Mouse (Mus musculus) neural tube, embryonic 10.5 days (tissue): ENCODE data around the gene Cog1.
A peak's percentile ranks its signal among the peaks of the same experiment; 100 is the strongest.
"Not testable (repeated sequence)": the region's sequence is repeated elsewhere in the genome, so short reads cannot be mapped to it uniquely, and the experiment has no call there.

Experiments used
- DNase-seq: peaks from one replicate; pipeline ENCODE4 v3.0.0-alpha.2; 2017; ENCODE audit warnings: low spot score; ENCODE audit errors: extremely low spot score

The Cog1 gene

DNA sequence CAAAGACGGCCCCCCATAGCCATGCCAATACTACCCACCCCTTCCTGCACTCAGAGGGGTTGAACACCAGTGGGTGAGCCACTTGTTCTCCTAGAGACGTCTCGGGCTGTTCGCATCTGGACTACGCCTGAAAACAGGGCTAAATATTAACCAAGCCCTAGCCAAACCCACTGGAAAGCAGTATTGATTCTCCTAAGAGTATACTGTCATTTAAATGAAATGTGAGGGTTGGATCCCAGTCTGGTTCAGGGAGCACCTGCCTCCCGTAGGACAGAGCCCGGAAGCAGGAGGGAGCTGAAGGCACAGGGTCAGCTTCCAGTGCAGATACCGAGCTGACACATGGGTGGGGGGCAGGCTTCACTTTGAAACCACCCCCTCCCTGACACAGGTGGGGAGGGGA lies 17.1 kb upstream of the Cog1 start:
- no peak for DNase-seq

DNA sequence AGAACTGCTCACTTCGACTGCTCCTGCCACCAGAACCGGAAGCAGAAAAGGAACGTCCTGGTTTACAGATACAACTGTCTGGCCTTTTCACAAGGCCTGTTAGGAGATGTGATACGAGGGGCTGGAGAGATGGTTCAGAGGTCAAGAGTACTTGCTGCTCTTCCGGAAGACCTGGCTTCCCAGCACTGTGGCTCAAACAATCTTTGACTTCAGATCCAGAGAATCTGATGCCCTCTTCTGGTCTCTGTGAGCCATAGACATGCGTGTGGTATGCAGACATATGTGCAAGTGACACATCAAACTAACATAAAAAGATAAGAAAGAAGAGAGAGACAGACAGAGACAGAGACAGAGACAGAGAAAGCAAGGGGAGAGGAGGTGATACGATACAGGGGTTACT lies 16.7 kb upstream of the Cog1 start:
- no peak for DNase-seq

DNA sequence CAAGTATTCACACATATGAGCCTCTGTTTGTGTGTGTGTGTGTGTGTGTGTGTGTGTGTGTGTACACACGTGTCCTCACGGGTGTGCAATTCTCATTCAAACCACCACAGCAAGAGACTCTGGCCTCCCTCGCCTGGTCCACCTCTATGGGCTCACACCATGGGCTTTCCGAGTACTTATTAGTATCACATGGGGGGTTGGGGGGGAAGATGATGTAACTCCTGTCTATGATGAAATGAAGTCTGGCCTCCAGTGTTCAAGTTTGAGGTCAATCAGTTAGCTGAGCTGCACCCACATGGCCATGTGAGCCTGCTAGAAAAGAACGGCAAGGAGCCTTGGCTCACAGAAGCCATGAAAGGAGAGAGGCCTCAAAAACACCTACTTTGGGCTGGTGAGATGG lies 15.6 kb upstream of the Cog1 start:
- no peak for DNase-seq

DNA sequence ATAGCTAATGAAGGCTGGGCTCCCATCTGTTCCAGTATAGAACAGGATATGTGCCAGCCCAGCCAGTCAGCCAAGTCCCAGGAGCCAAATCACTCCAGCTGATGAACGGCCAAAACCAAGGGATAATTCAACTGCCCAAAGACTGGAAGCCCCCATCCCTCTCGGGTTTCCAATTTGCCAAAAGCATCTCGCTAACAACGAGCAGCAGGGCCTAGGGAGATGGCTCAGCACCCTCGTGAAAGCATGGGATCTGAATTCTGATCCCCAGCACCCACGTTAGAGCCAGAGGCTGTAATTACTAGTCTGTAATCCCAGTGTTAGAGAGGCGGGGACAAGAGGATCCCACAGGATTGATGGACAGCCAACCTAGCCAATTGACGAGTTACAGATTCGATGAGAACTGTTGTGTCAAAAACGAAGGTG lies 14.3 kb upstream of the Cog1 start:
- DNase-seq = no peak

DNA sequence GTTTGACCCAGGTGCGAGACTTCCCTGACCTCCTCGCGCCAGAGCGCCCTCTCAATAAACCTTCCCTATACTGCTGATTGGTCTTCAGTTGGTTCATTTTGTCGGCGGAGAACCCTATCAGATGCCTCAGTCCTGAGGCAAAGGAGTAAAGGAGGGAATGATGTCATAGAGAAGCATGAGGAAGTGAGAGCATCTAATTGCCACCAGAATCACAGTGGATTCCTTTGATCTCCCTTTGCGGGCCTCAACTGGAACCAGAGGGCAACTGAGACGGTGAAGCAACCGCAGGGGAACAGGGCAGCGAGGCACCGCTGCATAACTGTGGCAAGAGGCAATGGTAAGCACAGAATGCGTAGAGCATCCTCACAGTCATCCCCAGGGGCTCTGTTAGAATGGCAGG lies 10.3 kb upstream of the Cog1 start:
- no peak for DNase-seq

DNA sequence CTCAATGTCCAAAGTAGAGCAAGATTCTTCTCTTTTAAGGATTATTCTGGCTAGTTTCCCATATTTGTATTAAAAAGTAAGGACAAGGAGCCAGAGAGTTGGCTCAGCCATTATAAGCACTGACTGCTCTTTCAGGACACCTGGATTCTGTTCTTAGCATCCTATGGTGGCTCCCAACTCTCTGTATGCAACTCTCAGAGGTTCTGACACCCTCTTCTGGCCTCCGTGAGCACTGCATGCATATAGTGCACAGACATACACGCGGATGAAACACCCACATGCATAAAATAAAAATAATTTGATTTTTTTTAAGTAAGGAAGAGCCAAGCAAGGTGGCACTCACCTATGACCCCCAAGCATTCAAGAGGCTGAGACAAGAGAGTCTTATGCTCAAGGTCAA lies 3.8 kb upstream of the Cog1 start:
- DNase-seq = no peak

DNA sequence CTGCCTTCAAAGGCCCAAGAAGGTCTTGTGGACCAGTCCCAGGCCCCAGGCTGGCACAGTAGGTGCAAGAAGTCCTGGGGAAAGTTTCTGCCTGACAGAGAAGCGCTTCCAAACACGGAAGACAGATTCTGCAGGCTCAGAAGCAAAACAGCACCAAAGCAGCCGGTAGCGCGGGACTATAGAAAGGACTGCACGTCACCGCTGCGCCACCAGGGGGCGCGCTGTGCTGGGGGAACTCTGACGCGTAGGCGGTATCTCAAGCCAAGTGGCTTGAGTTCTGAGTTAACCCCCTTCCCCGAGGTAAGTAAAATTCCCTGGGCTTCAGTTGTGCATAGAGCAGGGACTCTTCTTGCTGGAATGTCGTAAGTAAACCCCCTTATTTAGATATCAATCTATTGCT lies 817 bp upstream of the Cog1 start:
- peak; percentile 87 for DNase-seq

DNA sequence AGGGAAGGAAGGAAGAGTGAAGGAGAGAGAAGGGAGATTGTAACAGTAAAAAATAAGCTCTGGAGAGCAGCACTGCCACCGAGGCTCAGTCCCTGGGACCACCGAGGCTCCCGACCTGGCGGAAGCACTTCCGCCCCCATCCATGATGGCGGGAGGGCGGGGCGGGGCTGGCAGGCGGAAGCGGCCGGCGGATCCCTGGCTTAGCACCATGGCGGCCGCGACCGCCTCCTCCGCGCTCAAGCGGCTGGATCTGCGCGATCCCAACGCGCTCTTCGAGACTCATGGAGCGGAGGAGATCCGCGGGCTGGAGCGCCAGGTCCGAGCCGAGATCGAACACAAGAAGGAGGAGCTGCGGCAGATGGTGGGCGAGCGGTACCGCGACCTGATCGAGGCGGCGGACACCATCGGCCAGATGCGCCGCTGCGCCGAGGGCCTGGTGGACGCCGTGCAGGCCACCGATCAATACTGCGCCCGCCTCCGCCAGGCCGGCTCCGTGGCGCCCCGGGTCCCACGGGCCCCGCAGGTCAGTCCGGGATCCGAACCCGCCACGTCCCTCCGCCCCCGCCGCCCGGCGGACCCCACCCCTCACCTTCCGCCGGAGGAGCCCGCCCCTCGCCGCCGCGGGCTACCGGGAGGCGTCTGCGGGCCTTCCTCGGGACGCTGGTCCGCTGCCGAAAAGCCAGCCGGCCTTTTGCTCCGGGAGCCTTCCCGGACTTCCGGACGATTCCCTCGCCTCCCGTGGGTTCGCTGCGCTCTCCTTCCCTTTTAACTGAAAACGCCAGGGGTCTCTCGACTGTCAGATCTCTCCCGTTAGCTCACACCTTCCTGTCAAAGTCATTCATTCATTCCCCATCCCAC lies 613 bp downstream of the Cog1 start, which contains the start of gene Slc39a11:
Slc39a11 (minus strand) TSS at position 727 of the 858 bp plus-strand sequence.
- DNase-seq = peak; percentile 86

DNA sequence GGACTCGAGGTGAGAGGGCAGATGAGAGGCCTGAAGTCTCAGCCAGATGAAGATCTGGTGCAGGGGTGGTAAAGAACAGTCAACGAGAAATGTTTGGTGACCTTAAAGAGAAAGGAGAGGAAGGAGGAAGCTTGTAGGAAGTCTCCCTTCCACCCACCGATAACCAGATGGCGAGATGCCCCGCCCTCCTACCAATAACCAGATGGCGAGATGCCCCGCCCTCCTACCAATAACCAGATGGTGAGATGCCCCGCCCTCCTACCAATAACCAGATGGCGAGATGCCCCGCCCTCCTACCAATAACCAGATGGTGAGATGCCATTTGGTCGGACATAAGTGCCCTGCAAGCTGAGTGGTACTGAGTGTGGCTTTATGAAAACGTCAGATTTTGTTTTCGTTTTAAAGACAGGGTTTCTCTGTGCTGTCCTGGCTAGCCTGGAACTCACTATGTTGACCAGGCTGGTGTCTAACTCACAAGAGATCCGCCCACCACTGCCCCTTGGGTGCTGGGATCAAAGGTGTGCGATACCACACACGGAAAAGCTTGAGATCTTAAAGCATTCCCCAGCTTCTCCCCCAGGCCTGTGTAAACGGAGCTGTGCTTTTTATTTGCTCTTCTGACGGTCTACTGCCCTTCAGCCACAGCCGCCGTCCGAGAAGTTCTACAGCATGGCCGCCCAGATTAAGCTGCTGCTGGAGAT lies 2.4 kb downstream of the Cog1 start:
- no peak for DNase-seq

DNA sequence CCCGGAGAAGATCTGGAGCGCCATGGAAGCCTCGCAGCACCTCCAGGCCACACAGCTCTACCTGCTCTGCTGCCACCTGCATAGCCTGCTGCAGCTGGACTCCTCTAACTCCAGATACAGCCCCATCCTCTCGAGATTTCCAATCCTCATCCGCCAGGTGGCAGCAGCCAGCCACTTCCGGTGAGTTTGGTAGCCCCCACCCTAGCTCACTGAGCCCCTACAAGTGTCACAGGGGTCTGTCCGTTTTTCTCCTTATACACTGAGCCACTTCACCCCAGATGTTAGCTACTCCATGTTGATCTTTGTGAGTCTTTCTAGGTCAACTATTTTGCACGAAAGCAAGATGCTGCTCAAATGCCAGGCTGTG lies 2.9 kb downstream of the Cog1 start:
- DNase-seq = peak; percentile 48

DNA sequence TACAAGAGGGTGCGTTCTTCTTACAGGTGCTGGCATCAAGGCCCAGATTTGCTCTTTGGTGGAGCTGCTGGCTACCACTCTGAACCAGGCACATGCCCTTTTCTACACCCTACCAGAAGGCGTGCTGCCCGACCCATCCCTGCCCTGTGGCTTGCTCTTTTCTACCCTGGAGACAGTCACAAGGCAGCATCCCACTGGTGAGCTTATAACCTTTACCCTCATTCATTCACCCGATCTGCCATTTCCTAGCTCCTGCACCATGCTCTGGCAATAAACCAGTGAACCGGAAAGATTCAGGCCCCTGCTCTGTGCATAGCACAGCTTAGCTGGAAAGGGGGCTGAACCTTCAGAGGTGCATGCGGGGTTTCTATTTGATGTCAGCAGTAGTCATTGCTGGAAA lies 3.5 kb downstream of the Cog1 start:
- DNase-seq = no peak

DNA sequence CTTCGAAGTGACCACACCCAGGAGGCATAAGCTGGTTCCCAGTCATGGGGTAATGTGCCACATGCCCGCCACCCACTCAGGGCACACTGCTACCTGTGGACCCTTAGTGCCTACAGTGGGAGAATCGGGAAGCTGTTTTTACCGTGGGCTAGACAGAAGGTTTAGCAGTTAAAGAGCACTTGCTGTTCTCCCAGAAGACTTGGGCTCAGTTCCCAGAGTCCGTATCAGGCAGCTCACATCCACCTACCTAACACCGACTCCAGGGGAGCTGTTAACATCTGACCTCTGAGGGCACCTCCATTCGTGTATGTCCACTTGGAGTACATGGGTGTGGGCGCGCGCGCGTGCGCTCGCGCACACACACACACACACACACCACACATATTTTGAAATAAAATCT lies 5.1 kb downstream of the Cog1 start:
- no peak for DNase-seq

DNA sequence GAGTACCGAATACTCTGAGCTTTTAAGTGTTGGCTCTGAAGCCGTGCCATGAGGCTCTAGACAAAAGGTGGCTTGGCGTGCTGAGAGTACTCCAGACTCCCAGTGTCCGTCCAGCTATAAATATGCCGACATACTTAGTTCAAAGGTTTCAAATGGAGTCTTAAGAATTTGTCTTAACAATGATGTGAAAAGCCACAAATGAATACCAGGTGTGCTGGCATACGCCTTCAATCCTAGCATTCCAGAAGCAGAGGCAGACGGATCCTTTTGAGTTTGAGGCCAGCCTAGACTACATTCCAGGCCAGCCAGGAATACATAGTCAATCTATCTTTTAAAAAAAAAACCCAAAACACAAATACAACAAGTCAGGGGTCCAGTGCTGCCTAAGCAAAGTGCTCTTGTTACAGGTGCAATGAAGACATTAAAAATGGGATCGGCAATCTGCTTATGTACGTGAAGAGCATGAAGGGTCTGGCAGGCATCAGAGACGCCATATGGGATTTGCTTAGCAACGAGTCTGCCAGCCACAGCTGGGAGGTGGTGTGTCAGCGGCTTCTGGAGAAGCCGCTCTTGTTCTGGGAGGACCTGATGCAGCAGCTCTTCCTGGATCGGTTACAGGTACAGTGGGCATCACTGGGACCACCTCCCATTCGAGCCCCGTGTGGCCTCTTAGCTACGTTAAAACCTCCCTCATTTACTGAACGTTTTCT lies 5.7 kb downstream of the Cog1 start:
- DNase-seq = no peak

DNA sequence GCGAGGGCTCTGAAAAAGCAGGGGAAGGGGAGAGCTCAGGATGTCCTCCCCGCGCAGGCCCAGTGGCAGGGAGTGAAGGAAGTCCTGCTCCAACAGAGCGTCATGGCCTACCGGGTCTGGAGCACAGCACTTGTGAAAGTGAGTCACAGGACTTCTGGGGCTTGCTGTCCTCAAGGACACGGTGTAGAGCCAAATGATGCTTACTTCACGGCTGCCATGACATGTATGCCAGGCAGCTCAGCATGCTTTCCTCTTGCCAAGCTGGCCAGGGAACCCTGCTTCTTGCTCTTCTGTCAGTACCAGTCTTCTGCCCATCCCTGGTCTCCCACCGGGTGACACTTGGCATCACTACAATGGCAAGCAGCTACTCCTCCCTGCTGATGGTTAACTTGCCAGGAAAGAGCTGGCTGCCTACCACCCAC lies 7.6 kb downstream of the Cog1 start:
- no peak for DNase-seq

DNA sequence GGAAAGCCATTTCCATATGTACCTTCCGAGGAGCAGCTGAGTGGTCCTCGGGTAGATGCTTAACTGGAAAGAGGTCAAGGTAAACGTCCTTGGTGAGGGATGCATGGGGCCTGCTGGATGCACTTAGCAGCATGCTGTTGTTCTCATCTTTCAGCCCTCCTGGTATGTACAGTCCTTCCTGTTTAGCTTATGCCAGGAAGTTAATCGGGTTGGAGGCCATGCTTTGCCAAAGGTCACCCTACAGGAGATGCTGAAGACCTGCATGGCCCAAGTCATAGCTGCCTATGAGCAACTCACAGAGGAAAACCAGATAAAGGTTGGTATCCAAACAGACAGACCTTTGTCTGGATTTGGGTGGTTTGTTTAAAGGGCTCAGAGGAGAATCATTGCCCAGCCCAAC lies 8.3 kb downstream of the Cog1 start:
- no peak for DNase-seq

DNA sequence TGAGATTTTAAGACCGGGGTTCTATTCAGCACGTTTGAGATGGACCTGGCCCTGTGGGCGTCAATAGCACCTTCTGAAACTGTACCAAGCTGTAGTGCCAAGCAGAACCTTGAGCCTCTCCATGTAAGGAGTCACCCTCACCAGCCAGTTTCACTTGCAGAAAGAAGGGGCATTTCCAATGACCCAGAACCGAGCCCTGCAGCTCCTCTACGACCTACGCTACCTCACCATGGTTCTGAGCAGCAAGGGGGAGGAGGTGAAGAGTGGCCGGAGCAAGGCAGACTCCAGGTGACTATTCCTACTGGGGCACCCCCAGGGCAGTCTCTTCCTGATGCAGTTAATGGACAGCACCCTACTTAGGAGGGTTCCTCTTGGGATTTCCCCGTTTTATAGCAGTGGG lies 9.3 kb downstream of the Cog1 start:
- no peak for DNase-seq

DNA sequence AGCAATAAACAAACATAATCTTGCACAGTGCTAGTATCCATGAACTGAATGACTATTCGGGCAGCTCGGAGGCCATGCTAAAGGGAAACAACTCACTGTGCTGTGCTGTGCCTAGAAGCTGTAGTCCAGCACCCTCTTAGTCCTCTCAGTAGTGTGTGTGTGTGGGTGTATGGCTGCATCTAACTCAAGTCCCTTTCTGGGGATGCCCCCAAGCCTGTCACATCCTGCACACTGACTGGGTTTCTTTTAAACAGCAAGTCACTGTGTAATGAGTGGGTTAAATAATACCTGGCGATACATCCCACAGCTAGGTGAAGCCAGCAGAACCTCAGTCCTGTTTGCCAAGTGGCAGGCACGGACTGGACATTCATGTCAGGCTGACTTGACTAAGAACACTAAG lies 9.8 kb downstream of the Cog1 start:
- no peak for DNase-seq

DNA sequence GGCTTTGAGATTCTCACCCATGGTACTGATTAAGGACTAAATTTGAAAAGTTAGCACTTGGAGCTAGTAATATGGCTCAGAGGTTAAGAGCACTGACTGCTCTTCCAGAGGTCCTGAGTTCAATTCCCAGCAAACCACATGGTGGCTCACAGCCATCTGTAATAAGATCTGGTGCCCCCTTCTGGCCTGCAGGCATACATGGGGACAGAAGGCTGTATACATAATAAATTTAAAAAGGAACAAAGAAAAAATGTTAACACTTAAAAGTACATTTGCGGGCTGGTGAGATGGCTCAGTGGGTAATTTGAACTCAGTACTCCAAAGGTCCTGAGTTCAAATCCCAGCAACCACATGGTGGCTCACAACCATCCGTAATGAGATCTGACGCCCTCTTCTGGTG lies 11.2 kb downstream of the Cog1 start:
- not testable (repeated sequence) for DNase-seq

DNA sequence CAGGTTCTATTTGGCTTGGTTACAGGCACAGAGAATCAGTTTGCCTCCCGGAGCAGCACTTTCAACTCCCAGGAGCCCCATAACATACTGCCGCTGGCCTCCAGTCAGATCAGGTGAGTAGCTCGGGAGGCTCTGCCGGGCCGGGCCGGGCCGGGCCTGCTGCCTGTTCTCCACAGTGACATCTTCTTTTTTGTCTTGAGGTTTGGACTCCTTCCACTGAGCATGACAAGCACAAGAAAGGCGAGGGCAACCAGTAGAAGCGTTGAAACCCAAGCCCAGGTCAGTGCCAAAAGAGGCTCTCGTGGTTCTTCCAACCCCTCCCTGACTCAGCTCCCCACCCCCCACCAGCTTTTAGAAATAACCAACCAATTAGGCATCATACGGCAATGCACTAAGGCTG lies 12.0 kb downstream of the Cog1 start:
- no peak for DNase-seq

DNA sequence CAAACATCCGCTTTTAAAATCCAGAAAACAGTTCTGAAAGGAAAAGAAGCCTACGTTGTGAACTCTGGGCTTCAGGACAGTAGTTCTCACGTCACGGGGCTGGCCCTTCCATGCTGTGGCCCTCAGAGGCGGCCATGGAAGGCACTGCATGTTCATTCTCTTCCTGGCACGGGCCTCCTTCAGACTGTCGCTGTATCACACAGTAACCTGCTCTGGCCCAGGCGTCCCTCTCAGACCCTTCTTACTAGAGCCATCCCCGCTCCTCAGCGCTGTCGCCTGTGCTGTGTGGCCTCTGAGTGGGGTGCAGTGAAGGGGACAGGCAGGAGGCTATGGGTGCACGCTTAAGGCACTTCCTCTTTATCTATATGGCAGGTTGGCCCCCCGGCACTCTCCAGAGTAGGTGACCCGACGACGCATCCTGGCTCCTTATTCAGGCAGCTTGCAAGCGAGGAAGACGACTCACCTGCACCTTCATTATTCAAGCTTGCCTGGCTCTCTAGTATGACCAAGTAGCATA lies 12.9 kb downstream of the Cog1 start:
- DNase-seq = no peak

DNA sequence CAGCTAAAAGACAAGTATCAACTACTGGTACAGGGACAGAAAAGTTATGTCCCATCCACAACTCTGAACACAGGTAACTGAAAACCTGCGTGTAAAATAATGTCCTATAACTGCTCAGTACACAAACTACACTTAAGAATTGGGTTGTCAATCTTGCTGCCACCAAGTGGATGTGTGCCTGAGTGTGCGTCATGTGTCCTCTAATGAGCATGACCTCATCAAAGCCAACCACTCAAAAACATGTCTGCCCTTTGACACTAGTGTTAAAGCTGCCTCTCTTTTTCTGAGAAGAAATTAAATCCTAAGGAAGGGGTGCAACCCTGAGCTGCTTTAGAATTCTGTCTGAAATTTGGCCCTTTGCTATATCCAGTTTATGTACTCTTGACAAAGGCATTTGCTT lies 15.3 kb downstream of the Cog1 start:
- no peak for DNase-seq

DNA sequence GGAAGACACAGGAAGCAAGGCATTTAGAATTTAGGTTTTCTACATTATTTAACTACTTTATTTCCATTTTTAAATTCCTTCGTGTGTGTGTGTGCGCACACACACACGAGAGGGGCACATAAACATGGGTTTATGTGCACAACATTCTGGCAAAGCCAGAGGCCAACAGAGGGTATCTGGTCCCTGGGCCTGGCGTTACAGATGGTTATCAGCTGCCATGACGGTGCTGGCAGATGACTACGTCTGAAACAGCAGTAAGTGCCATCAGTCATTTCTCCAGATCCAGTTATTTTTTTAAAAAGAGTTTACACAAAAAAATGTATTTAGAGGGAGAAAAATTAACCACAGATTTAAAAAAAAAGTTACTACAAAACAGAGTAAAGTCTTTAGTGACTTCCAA lies 17.2 kb downstream of the Cog1 start:
- DNase-seq = no peak
